Mouse (Mus musculus) heart, adult 2 months (tissue): Measurements from ENCODE around the gene Alox12. TPM values are rescaled to one million over a fixed set of nuclear protein-coding genes. Genes with fewer than 3 reads are reported as not detected.

Experiments used
- DNase-seq, 2 experiments: peaks; one replicate each; pipeline ENCODE4 v3.0.0; 2021
- H3K27ac ChIP-seq: fragments of 200-600 bp; 2 replicates; pipeline ENCODE4 v1.8.1; 2022
- H3K27me3 ChIP-seq: fragments of 200-500 bp; 2 replicates; pipeline ENCODE4 v1.6.1; 2012; ENCODE audit warnings: mild to moderate bottlenecking, low read length, inconsistent platforms, mixed read lengths; ENCODE audit not compliant: control insufficient read depth, insufficient read depth
- H3K36me3 ChIP-seq: fragments of 200-500 bp; 2 replicates; pipeline ENCODE4 v1.6.1; 2012; ENCODE audit warnings: low read length, inconsistent platforms; ENCODE audit not compliant: control insufficient read depth, insufficient read depth
- H3K4me1 ChIP-seq: fragments of 200-500 bp; 2 replicates; pipeline ENCODE4 v1.6.1; 2011; ENCODE audit warnings: low read length; ENCODE audit not compliant: control insufficient read depth, insufficient read depth
- H3K4me3 ChIP-seq: fragments of 200-600 bp; 2 replicates; pipeline ENCODE4 v1.8.1; 2022
- H3K79me2 ChIP-seq: fragments of 200-500 bp; replicated peaks from 2 replicates; pipeline ENCODE4 v1.6.1; 2012; ENCODE audit warnings: mild to moderate bottlenecking, inconsistent platforms, low read length, moderate library complexity, mixed read lengths; ENCODE audit not compliant: control insufficient read depth, insufficient read depth
- H3K9ac ChIP-seq: fragments of 200-500 bp; 2 replicates; pipeline ENCODE4 v1.6.1; 2012; ENCODE audit warnings: low read depth, mild to moderate bottlenecking, control low read depth, inconsistent platforms, low read length, mixed read lengths
- CTCF ChIP-seq: fragments of 200-600 bp; IDR thresholded peaks from 2 replicates; pipeline ENCODE4 v1.8.1; 2022; ENCODE audit warnings: antibody characterized with exemption, mild to moderate bottlenecking, moderate library complexity
- EP300 ChIP-seq: fragments of 200-500 bp; IDR thresholded peaks from 2 replicates; pipeline ENCODE4 v1.6.1; 2011; ENCODE audit warnings: low read depth, low read length, control low read depth; ENCODE audit not compliant: insufficient read depth
- POLR2A ChIP-seq: fragments of 200-500 bp; IDR thresholded peaks from 2 replicates; pipeline ENCODE4 v1.6.1; 2011; ENCODE audit warnings: mild to moderate bottlenecking, low read depth, low read length, control low read depth; ENCODE audit not compliant: insufficient read depth
- WGBS: fragments of 180-500 bp; shearing (Covaris S2); methylation state at CpG from one replicate; pipeline ENCODE4 v1.1.7; 2018; 5-methylcytosine and 5-hydroxymethylcytosine counted together
- intact Hi-C: fragments of 180-260 bp; cut with DNase I; formaldehyde crosslinking; loops from one replicate; pipeline ENCODE4 v1.15.1; 2025
- polyA plus RNA-seq: library from polyadenylated mRNA; depleted of rRNA; stranded (reverse); fragments of >200 nt; gene quantifications from 2 replicates; pipeline ENCODE4 v1.2.3, GENCODE M21; 2012
- total RNA-seq, 2 experiments: library from RNA; stranded (reverse); gene quantifications; 2 replicates each; pipeline ENCODE4 v1.2.3; 2021

Gene Alox12
- total and polyA plus RNA-seq, 3 experiments = 2.8 to 6.2 (median 6.0) TPM

DNA sequence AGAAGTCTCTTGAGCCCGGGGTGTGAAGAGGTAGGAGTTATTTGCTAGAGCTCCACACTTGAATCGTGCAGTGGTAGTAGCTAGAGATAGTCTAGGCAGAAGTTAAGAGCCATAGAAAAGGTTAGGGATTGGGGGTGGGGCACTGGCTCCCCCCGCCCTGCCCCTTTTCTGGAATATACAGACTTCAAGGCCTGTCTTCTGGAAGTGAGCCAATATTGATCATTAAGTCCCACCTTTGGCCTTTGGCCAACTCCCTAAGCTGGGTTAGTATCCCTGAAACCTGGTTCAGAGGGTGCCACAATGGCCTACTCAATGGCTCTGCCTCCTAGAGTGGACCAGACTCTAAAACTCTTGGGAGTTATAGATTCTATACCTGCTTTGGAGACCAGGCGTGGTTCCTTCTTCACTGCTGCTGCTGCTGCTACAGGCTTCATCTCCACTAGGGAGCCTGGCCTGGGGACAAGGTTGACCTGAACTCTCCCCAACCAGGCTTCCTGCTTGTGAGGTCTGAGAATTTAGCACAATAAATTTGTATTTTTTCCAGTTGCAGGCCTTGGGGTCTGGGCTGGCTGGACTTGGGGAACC is 27.4 kb downstream of the Alox12 start:
- intact Hi-C loops = no loop called here
- WGBS = 41% methylated on average over 4 of the region's 4 CpGs
- no peak for DNase-seq
- peak overlapping the region; percentile 52 for H3K9ac ChIP-seq
- no peaks in the 10 kb centered on the region for H3K27me3 ChIP-seq
- TF ChIP-seq CTCF (no peak), POLR2A (no peak), EP300 (no peak)
- H3K36me3 ChIP-seq = peaks cover 3% of the 10 kb centered on the region
- H3K4me1 ChIP-seq = peaks cover 7% of the 10 kb centered on the region
- H3K79me2 ChIP-seq = no peaks in the 10 kb centered on the region
- peak overlapping the region; percentile 94 for H3K27ac ChIP-seq
- peak overlapping the region; percentile 57 for H3K4me3 ChIP-seq

DNA sequence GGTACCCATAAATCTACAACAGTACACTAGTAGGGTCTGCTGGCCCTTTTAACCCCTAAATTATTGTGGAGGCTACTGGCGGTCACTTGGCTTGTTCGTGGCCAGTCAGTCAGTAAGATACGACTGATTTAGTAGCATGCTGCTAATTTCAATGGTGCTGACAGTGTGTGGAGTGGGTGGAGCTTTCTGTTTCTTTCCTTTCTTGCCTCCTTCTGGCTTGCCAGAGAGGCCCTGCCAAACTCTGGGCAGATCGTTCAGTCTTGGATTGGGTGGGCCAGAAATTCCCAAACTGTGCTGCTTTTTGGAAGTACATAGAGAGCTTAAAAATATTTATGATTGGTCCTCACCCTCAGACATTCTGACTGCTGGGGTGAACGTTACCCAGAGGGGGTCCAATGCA is 28.0 kb downstream of the Alox12 start:
- H3K79me2 ChIP-seq = no peaks in the 10 kb centered on the region
- H3K9ac ChIP-seq = peak overlapping the region; percentile 60
- no peak for TF ChIP-seq EP300
- no peak for TF ChIP-seq CTCF
- no peak for TF ChIP-seq POLR2A
- H3K27me3 ChIP-seq = no peaks in the 10 kb centered on the region
- peaks cover 7% of the 10 kb centered on the region for H3K4me1 ChIP-seq
- peak overlapping the region; percentile 94 for H3K27ac ChIP-seq
- intact Hi-C loops = no loop called here
- no peak for DNase-seq
- H3K4me3 ChIP-seq = peak overlapping the region; percentile 57
- WGBS = 23% methylated on average over 5 of the region's 5 CpGs
- peaks cover 3% of the 10 kb centered on the region for H3K36me3 ChIP-seq

DNA sequence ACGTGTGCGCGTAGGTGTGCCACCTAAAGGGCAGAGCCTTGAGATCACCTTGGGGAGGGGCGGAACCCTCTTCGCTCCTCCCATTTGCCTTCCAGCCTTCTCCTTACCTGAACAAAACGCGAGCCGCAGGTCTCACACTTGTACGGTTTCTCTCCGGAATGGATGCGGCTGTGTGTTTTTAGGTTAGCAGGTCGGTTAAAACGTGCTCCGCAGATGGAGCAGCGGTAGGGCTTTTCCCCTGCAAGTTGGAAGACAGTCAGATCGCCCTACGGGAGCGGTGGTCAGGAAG is 28.6 kb downstream of the Alox12 start:
- H3K4me1 ChIP-seq = peaks cover 7% of the 10 kb centered on the region
- peak overlapping the region; percentile 94 for H3K27ac ChIP-seq
- no peak for DNase-seq
- H3K4me3 ChIP-seq = peak overlapping the region; percentile 57
- TF ChIP-seq EP300 (no peak), POLR2A (no peak), CTCF (no peak)
- peak overlapping the region; percentile 60 for H3K9ac ChIP-seq
- H3K36me3 ChIP-seq = peaks cover 3% of the 10 kb centered on the region
- H3K79me2 ChIP-seq = no peaks in the 10 kb centered on the region
- intact Hi-C loops = no loop called here
- no peaks in the 10 kb centered on the region for H3K27me3 ChIP-seq
- WGBS = 24% methylated on average over 18 of the region's 18 CpGs

DNA sequence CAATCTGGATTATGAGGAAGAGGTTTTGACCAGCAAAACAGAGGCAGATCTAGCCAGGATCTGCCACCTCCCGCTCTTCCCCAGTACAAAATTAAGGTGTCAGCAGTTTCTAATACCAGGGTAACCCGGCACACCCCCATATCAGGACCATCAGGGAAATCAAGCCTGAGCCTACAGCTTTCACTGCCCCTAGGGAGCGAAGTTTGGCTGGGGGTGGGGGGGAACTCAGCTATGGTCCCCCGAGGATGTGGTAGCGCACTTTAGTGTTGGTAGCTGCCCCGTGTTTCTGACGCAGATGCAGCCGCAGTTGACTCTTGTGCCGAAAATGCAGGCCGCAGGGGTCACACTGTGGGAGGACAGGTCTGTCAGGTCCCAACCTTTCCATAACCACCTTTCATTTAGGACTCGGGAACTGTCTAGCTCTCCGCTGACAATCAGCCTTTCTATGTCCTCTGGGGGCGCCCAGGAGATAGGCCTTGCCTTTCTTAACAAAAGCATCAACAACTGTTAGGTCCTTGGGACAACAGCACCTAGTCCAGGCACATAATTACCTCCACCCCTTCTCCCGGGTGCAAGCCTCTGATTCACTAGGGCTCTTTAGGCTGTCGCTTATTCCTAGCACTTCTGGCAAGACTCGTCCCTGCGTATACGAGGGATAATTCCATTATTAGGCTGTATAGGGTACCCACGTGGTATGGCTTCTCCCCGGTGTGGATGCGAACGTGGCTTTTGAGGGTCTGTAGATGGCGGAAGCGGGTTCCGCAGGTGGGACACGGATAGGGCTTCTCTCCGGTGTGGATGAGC is 29.2 kb downstream of the Alox12 start:
- Histone ChIP-seq H3K4me1 (peaks cover 7% of the 10 kb centered on the region), H3K27me3 (no peaks in the 10 kb centered on the region), H3K79me2 (no peaks in the 10 kb centered on the region), H3K27ac (peak overlapping the region; percentile 94), H3K9ac (peak overlapping the region; percentile 60), H3K4me3 (peak overlapping the region; percentile 57), H3K36me3 (peaks cover 3% of the 10 kb centered on the region)
- no peak for DNase-seq
- TF ChIP-seq POLR2A = no peak
- peak; percentile 33 for TF ChIP-seq CTCF
- 32% methylated on average over 27 of the region's 27 CpGs for WGBS
- intact Hi-C loops = no loop called here

DNA sequence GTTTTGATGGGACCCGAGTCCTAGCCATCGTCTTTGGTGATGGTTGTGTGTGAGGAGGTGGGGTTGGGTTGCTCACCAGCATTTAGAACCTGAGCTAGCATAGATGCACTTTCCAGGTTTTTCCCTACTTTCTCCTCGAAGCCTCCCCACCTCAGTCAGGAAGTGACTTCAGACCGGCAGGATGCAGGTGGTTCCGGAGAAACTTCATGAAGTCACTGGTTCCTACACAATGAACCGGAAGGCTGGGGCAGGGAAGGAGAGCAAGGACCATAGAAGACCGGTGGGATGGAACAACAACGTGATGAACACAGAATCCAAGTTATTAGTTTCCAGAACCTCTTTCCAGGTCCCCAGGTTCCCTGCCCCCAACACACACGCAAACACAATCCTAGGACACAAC is 31.4 kb downstream of the Alox12 start:
- WGBS = 47% methylated on average over 9 of the region's 9 CpGs
- peak; percentile 100 for TF ChIP-seq EP300
- TF ChIP-seq CTCF = no peak
- peak; percentile 68; the same call in 1 of the 2 replicates for TF ChIP-seq POLR2A
- peak overlapping the region; percentile 94 for H3K27ac ChIP-seq
- peak; percentile 70 to 80 for DNase-seq
- H3K27me3 ChIP-seq = no peaks in the 10 kb centered on the region
- intact Hi-C loops = no loop called here
- peak overlapping the region; percentile 7; the same call in 1 of the 2 replicates for H3K9ac ChIP-seq
- H3K79me2 ChIP-seq = no peaks in the 10 kb centered on the region
- peaks cover 3% of the 10 kb centered on the region for H3K36me3 ChIP-seq
- peak overlapping the region; percentile 25 for H3K4me3 ChIP-seq
- peaks cover 9% of the 10 kb centered on the region for H3K4me1 ChIP-seq
